Comparison of ENCODE assay signal across 29 mouse cellular contexts in genomic region chr4:45393658-45394057, GRCm38 (mm10). TPM values are rescaled to one million over a fixed set of nuclear protein-coding genes. Genes with fewer than 3 reads are reported as not detected.
DNase-seq lines count a peak whose midpoint lies in the region; ATAC-seq and TF ChIP-seq lines count a peak whose summit lies in the region.
"Had no signal": no experiment of that assay in that cellular context is flagged by ENCODE, and none has a peak within 500 bp of the region (broad histone marks: within the 10 kb centered on the region; RNA-seq: fewer than 3 reads in every experiment).

No protein-coding gene starts in this region.

- H3K79me2 ChIP-seq in liver, adult 2 months (ENCODE audit: control insufficient read depth, insufficient read depth, low read length), result no peaks in the 10 kb centered on the region

- H3K27ac ChIP-seq in liver, adult 2 months (replicated peaks; ENCODE audit: insufficient read depth, low read depth, low read length), result no peak overlapping the region
- H3K27ac ChIP-seq in liver, embryonic 12.5 days, result no peak overlapping the region
- H3K27ac ChIP-seq in kidney, embryonic 16.5 days (ENCODE audit: low read length), result no peak overlapping the region
- H3K27ac ChIP-seq: embryonic facial prominence, embryonic 10.5 days; embryonic facial prominence, embryonic 13.5 days; forebrain, embryonic 12.5 days; forebrain, embryonic 15.5 days; heart, adult 2 months; heart, embryonic 10.5 days; heart, embryonic 13.5 days; hindbrain, embryonic 14.5 days; hindbrain, postnatal 0 days had no signal

- no peaks in the 10 kb centered on the region for H3K27me3 ChIP-seq in liver, adult 2 months (ENCODE audit: control insufficient read depth, insufficient read depth, low read length)
- H3K27me3 ChIP-seq in liver, embryonic 12.5 days (replicated peaks), result no peaks in the 10 kb centered on the region
- no peaks in the 10 kb centered on the region for H3K27me3 ChIP-seq in kidney, embryonic 16.5 days (ENCODE audit: insufficient read depth, low read length)
- H3K27me3 ChIP-seq: embryonic facial prominence, embryonic 13.5 days; forebrain, embryonic 12.5 days; forebrain, embryonic 15.5 days; heart, embryonic 13.5 days had no signal

- no peaks in the 10 kb centered on the region; the same call in none of the 2 replicates for H3K4me1 ChIP-seq in liver, adult 2 months (ENCODE audit: control insufficient read depth, insufficient read depth, low read length)
- H3K4me1 ChIP-seq in liver, embryonic 12.5 days, result peaks cover 9% of the 10 kb centered on the region; the same call in 1 of the 2 replicates
- H3K4me1 ChIP-seq in kidney, embryonic 16.5 days (ENCODE audit: insufficient read depth, low read length), result no peaks in the 10 kb centered on the region
- H3K4me1 ChIP-seq: embryonic facial prominence, embryonic 10.5 days; embryonic facial prominence, embryonic 13.5 days; forebrain, embryonic 12.5 days; forebrain, embryonic 15.5 days; heart, embryonic 10.5 days had no signal

- H3K4me3 ChIP-seq in liver, adult 2 months (ENCODE audit: insufficient read depth, low read depth, low read length), result no peak overlapping the region
- H3K4me3 ChIP-seq in liver, embryonic 12.5 days, result no peak overlapping the region
- H3K4me3 ChIP-seq in kidney, embryonic 16.5 days (ENCODE audit: low read length), result no peak overlapping the region
- H3K4me3 ChIP-seq: embryonic facial prominence, embryonic 10.5 days; embryonic facial prominence, embryonic 13.5 days; erythroblast, embryonic 14.5 days; forebrain, embryonic 12.5 days; forebrain, embryonic 15.5 days; heart, adult 2 months; heart, embryonic 10.5 days; heart, embryonic 13.5 days had no signal

- no peak for TF ChIP-seq POLR2A in liver, adult 2 months (IDR thresholded peaks at IDR 0.05; ENCODE audit: extremely low read depth, insufficient read depth, low read length)

- no peak overlapping the region for H3K4me2 ChIP-seq in liver, embryonic 12.5 days
- no peak overlapping the region for H3K4me2 ChIP-seq in kidney, embryonic 16.5 days (replicated peaks; ENCODE audit: low read depth, low read length)
- H3K4me2 ChIP-seq: embryonic facial prominence, embryonic 13.5 days; forebrain, embryonic 12.5 days; forebrain, embryonic 15.5 days; heart, embryonic 13.5 days; hindbrain, embryonic 14.5 days had no signal

- no peak overlapping the region for H3K9ac ChIP-seq in liver, adult 2 months (ENCODE audit: low read depth, low read length)
- H3K9ac ChIP-seq in liver, embryonic 12.5 days, result no peak overlapping the region
- no peak overlapping the region for H3K9ac ChIP-seq in kidney, embryonic 16.5 days (replicated peaks; ENCODE audit: low read length)
- H3K9ac ChIP-seq: embryonic facial prominence, embryonic 13.5 days; forebrain, embryonic 12.5 days; forebrain, embryonic 15.5 days; heart, embryonic 13.5 days; hindbrain, embryonic 14.5 days had no signal

- no peak for ATAC-seq in liver, embryonic 12.5 days
- ATAC-seq in granulocyte monocyte progenitor cell, adult 5-6 weeks (replicated peaks; ENCODE audit: poor library complexity, severe bottlenecking), result peak; percentile 69
- peak; percentile 34; the same call in 1 of the 2 replicates for ATAC-seq in monocyte, adult 5-6 weeks (replicated peaks; ENCODE audit: insufficient number of reproducible peaks, low FRiP score, low TSS enrichment, poor library complexity, severe bottlenecking)
- ATAC-seq in kidney, embryonic 16.5 days (ENCODE audit: low FRiP score, low TSS enrichment), result no peak
- ATAC-seq: activated CD4-positive, CD25-positive, alpha-beta regulatory T cell, adult 4 months; CD4-positive, CD25-positive, alpha-beta regulatory T cell, adult 4 months; forebrain, embryonic 15.5 days; hindbrain, postnatal 0 days had no signal

- DNase-seq in liver, adult 2 months (ENCODE audit: extremely low read depth, low read depth, low spot score), result peak; percentile 36
- DNase-seq in 416B (ENCODE audit: low read depth) (peak; percentile 37), adipocyte (ENCODE audit: low spot score) (no peak)
- DNase-seq: adrenal gland, postnatal 10 days; adrenal gland, postnatal 36 days; cerebellum, adult 11 months; cerebellum, adult 8-10 months; cerebellum, postnatal 10 days; cerebellum, postnatal 36 days; embryo, embryonic 11 days; gastrocnemius, postnatal 25 days; heart, adult 2 months; heart, postnatal 14 days; heart, postnatal 4 days had no signal

- H3K9me3 ChIP-seq in liver, embryonic 12.5 days (replicated peaks), result no peaks in the 10 kb centered on the region
- no peaks in the 10 kb centered on the region for H3K9me3 ChIP-seq in kidney, embryonic 16.5 days (ENCODE audit: low read length)
- H3K9me3 ChIP-seq: embryonic facial prominence, embryonic 10.5 days; embryonic facial prominence, embryonic 13.5 days; forebrain, embryonic 12.5 days; forebrain, embryonic 15.5 days; heart, embryonic 10.5 days; heart, embryonic 13.5 days had no signal

- 46% methylated on average over 5 of the region's 5 CpGs for WGBS in liver, adult 2 months
- WGBS in liver, embryonic 12.5 days (ENCODE audit: insufficient replicate concordance), result 73% methylated on average over 5 of the region's 5 CpGs
- WGBS in kidney, embryonic 16.5 days, result 83% methylated on average over 5 of the region's 5 CpGs

- H3K36me3 ChIP-seq in liver, adult 2 months (ENCODE audit: control insufficient read depth, insufficient read depth, low read length), result peaks cover 16% of the 10 kb centered on the region
- peaks cover 53% of the 10 kb centered on the region for H3K36me3 ChIP-seq in liver, embryonic 12.5 days
- peaks cover 14% of the 10 kb centered on the region for H3K36me3 ChIP-seq in kidney, embryonic 16.5 days (ENCODE audit: insufficient read depth, low read length)

- TF ChIP-seq CTCF in liver, adult 2 months (IDR thresholded peaks at IDR 0.05; ENCODE audit: low read depth, low read length), result no peak

RNA-seq across cellular contexts. Expression of gene Slc25a51, which starts 14.9 kb away (rescaled TPM):
- total RNA-seq in liver, adult 2 months (2014; rRNA removed), result 47.5 and 70.3 TPM in 2 replicates
- 52.9 and 56.4 TPM in 2 replicates for polyA plus RNA-seq in liver, adult 2 months (2012; rRNA removed)
- polyA plus RNA-seq in liver, embryonic 12.5 days (2016; fragmentation: Nextera tagmentation; extraction: Ambion mirVana), result 81.0 and 81.3 TPM in 2 replicates
- 40.3 and 49.4 TPM in 2 replicates for total RNA-seq in granulocyte monocyte progenitor cell, adult 5-6 weeks (2014; fragmentation: Nextera tagmentation)
- 32.4 and 37.1 TPM in 2 replicates for total RNA-seq in granulocyte monocyte progenitor cell, adult 5-6 weeks (2017)
- 43.4 to 47.8 TPM (median 44.2 TPM) in 3 replicates for total RNA-seq in monocyte, adult 5-6 weeks (2017)
- 70.6 and 81.9 TPM in 2 replicates for polyA plus RNA-seq in kidney, embryonic 16.5 days (2015; fragmentation: Nextera tagmentation; extraction: Ambion mirVana)

RNA-seq across cellular contexts. Expression of gene Exosc3, which starts 51.1 kb away (rescaled TPM):
- total RNA-seq in liver, adult 2 months (2014; rRNA removed), result 21.2 and 22.4 TPM in 2 replicates
- polyA plus RNA-seq in liver, adult 2 months (2012; rRNA removed), result 12.6 and 14.2 TPM in 2 replicates
- polyA plus RNA-seq in liver, embryonic 12.5 days (2016; fragmentation: Nextera tagmentation; extraction: Ambion mirVana), result 90.7 and 92.0 TPM in 2 replicates
- 67.2 and 71.0 TPM in 2 replicates for total RNA-seq in granulocyte monocyte progenitor cell, adult 5-6 weeks (2014; fragmentation: Nextera tagmentation)
- total RNA-seq in granulocyte monocyte progenitor cell, adult 5-6 weeks (2017), result 164 and 182 TPM in 2 replicates
- total RNA-seq in monocyte, adult 5-6 weeks (2017), result 117 to 178 TPM (median 123 TPM) in 3 replicates
- 84.0 and 85.3 TPM in 2 replicates for polyA plus RNA-seq in kidney, embryonic 16.5 days (2015; fragmentation: Nextera tagmentation; extraction: Ambion mirVana)

RNA-seq across cellular contexts. Expression of gene Dcaf10, which starts 51.8 kb away (rescaled TPM):
- 8.5 and 11.6 TPM in 2 replicates for total RNA-seq in liver, adult 2 months (2014; rRNA removed)
- polyA plus RNA-seq in liver, adult 2 months (2012; rRNA removed), result 12.9 and 16.7 TPM in 2 replicates
- 11.4 and 11.6 TPM in 2 replicates for polyA plus RNA-seq in liver, embryonic 12.5 days (2016; fragmentation: Nextera tagmentation; extraction: Ambion mirVana)
- total RNA-seq in granulocyte monocyte progenitor cell, adult 5-6 weeks (2014; fragmentation: Nextera tagmentation), result 11.2 and 20.1 TPM in 2 replicates
- total RNA-seq in granulocyte monocyte progenitor cell, adult 5-6 weeks (2017), result 10.1 and 14.8 TPM in 2 replicates
- 12.7 to 17.0 TPM (median 12.9 TPM) in 3 replicates for total RNA-seq in monocyte, adult 5-6 weeks (2017)
- polyA plus RNA-seq in kidney, embryonic 16.5 days (2015; fragmentation: Nextera tagmentation; extraction: Ambion mirVana), result 8.9 and 9.4 TPM in 2 replicates

Comparison
In these comparisons a context has a peak if more than half of its experiments do, and no peak if none do; other contexts are left out.
1. ATAC-seq: peak in granulocyte monocyte progenitor cell, adult 5-6 weeks (single experiment) and monocyte, adult 5-6 weeks (single experiment); none in liver, embryonic 12.5 days (single experiment) and kidney, embryonic 16.5 days (single experiment).